Mouse (Mus musculus): ENCODE results near the gene Gbf1.

- TF ChIP-seq POLR2A (IDR thresholded peaks at IDR 0.05; ENCODE audit: low read depth, low read length) (no peak), GABPA (IDR thresholded peaks at IDR 0.05; ENCODE audit: insufficient replicate concordance, low read depth, low read length) (no peak), CTCF (conservative IDR thresholded peaks at IDR 0.05 in 1 of 2, IDR thresholded peaks at IDR 0.05 in 1 of 2; ENCODE audit: low read depth in 2 of 2, low read length in 2 of 2) (no peak), ELF1 (IDR thresholded peaks at IDR 0.05; ENCODE audit: low read depth, low read length) (no peak)
Observed at GRCm38 (mm10) chr19:46304908-46305333, 152.6 kb downstream of the Gbf1 start.
